Mouse (Mus musculus) spleen, adult 2 months (tissue): ENCODE measurements around the gene Tpcn1. TPM values are rescaled to one million over a fixed set of nuclear protein-coding genes. Genes with fewer than 3 reads are reported as not detected.

Experiments
- DNase-seq, 2 experiments: peaks; one replicate each; pipeline versions ENCODE4 v3.0.0 to v3.0.0-alpha.2; 2012 to 2021; ENCODE audit warnings: low spot score in 2 of 2, low read depth in 1 of 2
- H3K27ac ChIP-seq: fragments of 200-500 bp; 2 replicates; pipeline ENCODE4 v1.5.1; 2012; ENCODE audit warnings: low read length, inconsistent platforms; ENCODE audit not compliant: insufficient read depth
- H3K27me3 ChIP-seq: fragments of 200-500 bp; 2 replicates; pipeline ENCODE4 v1.6.1; 2012; ENCODE audit warnings: mild to moderate bottlenecking, moderate library complexity, low read length, inconsistent platforms; ENCODE audit not compliant: control insufficient read depth, insufficient read depth
- H3K36me3 ChIP-seq: fragments of 200-500 bp; 2 replicates; pipeline ENCODE4 v1.6.1; 2012; ENCODE audit warnings: mild to moderate bottlenecking, low read length, inconsistent platforms; ENCODE audit not compliant: control insufficient read depth, insufficient read depth
- H3K4me1 ChIP-seq: fragments of 200-500 bp; 2 replicates; pipeline ENCODE4 v1.6.1; 2011; ENCODE audit warnings: inconsistent platforms; ENCODE audit not compliant: control insufficient read depth, insufficient read depth, insufficient read length
- H3K4me3 ChIP-seq: fragments of 200-500 bp; 2 replicates; pipeline ENCODE4 v1.5.1; 2011; ENCODE audit warnings: mild to moderate bottlenecking, inconsistent platforms; ENCODE audit not compliant: insufficient read depth, insufficient read length; ENCODE audit errors: extremely low read depth
- CTCF ChIP-seq: fragments of 200-500 bp; IDR thresholded peaks from 2 replicates; pipeline ENCODE4 v1.5.1; 2011; ENCODE audit warnings: mild to moderate bottlenecking, inconsistent platforms; ENCODE audit not compliant: insufficient read depth, insufficient read length, insufficient replicate concordance; ENCODE audit errors: extremely low read depth
- POLR2A ChIP-seq: fragments of 200-500 bp; IDR thresholded peaks from 2 replicates; pipeline ENCODE4 v1.6.1; 2011; ENCODE audit warnings: low read depth, low read length, inconsistent platforms
- WGBS: fragments of 180-500 bp; shearing (Covaris S2); methylation state at CpG from one replicate; pipeline ENCODE4 v1.1.7; 2018; 5-methylcytosine and 5-hydroxymethylcytosine counted together
- polyA plus RNA-seq: library from polyadenylated mRNA; depleted of rRNA; stranded (reverse); fragments of >200 nt; gene quantifications from 2 replicates; pipeline ENCODE4 v1.2.3, GENCODE M21; 2012

Gene Tpcn1
- polyA plus RNA-seq, 1 experiment = 54.5 TPM

- Histone ChIP-seq H3K27me3 (no peaks in the 10 kb centered on the region), H3K36me3 (peaks cover 5% of the 10 kb centered on the region), H3K4me1 (peaks cover under 1% of the 10 kb centered on the region; the same call in 1 of the 2 replicates), H3K4me3 (no peak overlapping the region), H3K27ac (no peak overlapping the region)
- 89% methylated on average over 8 of the region's 8 CpGs for WGBS
- no peak for DNase-seq
- TF ChIP-seq POLR2A (no peak), CTCF (no peak)
Observed at GRCm38 (mm10) chr5:120531631-120532030, 56.8 kb downstream of the Tpcn1 start.

- H3K27ac ChIP-seq = no peak overlapping the region
- 17% methylated on average over 20 of the region's 20 CpGs for WGBS
- H3K36me3 ChIP-seq = peaks cover 6% of the 10 kb centered on the region
- TF ChIP-seq CTCF = no peak
- no peak for TF ChIP-seq POLR2A
- no peaks in the 10 kb centered on the region for H3K27me3 ChIP-seq
- DNase-seq = no peak
- peaks cover 4% of the 10 kb centered on the region; the same call in 1 of the 2 replicates for H3K4me1 ChIP-seq
- no peak overlapping the region for H3K4me3 ChIP-seq
Observed at GRCm38 (mm10) chr5:120527296-120527964, 61.0 kb downstream of the Tpcn1 start.

- TF ChIP-seq CTCF = no peak
- Histone ChIP-seq H3K27me3 (no peaks in the 10 kb centered on the region), H3K36me3 (peaks cover 9% of the 10 kb centered on the region), H3K4me1 (peaks cover 4% of the 10 kb centered on the region; the same call in 1 of the 2 replicates), H3K27ac (peak overlapping the region; percentile 62), H3K4me3 (no peak overlapping the region)
- DNase-seq = no peak
- WGBS = 27% methylated on average over 11 of the region's 11 CpGs
Observed at GRCm38 (mm10) chr5:120526311-120526710, 62.2 kb downstream of the Tpcn1 start.

- Histone ChIP-seq H3K4me3 (no peak overlapping the region), H3K36me3 (peaks cover 9% of the 10 kb centered on the region), H3K4me1 (peaks cover 4% of the 10 kb centered on the region; the same call in 1 of the 2 replicates), H3K27ac (no peak overlapping the region), H3K27me3 (no peaks in the 10 kb centered on the region)
- DNase-seq = no peak
- 64% methylated on average over 5 of the region's 5 CpGs for WGBS
- TF ChIP-seq POLR2A (no peak), CTCF (peak; percentile 52; the same call in 1 of the 2 replicates)
Observed at GRCm38 (mm10) chr5:120525737-120526136, 62.7 kb downstream of the Tpcn1 start.

- H3K36me3 ChIP-seq = peaks cover 12% of the 10 kb centered on the region
- WGBS = 88% methylated on average over 2 of the region's 2 CpGs
- no peak for DNase-seq
Observed at GRCm38 (mm10) chr5:120524736-120525135, 63.7 kb downstream of the Tpcn1 start.

GRCm38 (mm10) chr5:120522649-120523048 lies 65.8 kb downstream of the Tpcn1 start:
- DNase-seq = peak in 1 of 2 experiments; percentile 50

More at GRCm38 (mm10) chr5:120524736-120525135, 63.7 kb downstream of the Tpcn1 start:
- peaks cover 4% of the 10 kb centered on the region; the same call in 1 of the 2 replicates for H3K4me1 ChIP-seq
- no peak overlapping the region for H3K4me3 ChIP-seq
- H3K27ac ChIP-seq = no peak overlapping the region
- no peaks in the 10 kb centered on the region for H3K27me3 ChIP-seq
- TF ChIP-seq POLR2A (no peak), CTCF (no peak)

GRCm38 (mm10) chr5:120517552-120517951 lies 70.9 kb downstream of the Tpcn1 start:
- Histone ChIP-seq H3K4me3 (no peak overlapping the region), H3K27ac (peak overlapping the region; percentile 63), H3K36me3 (peaks cover 6% of the 10 kb centered on the region; the same call in 1 of the 2 replicates), H3K27me3 (no peaks in the 10 kb centered on the region), H3K4me1 (no peaks in the 10 kb centered on the region; the same call in 1 of the 2 replicates)
- 65% methylated on average over 9 of the region's 9 CpGs for WGBS
- no peak for DNase-seq
- no peak for TF ChIP-seq CTCF
- TF ChIP-seq POLR2A = no peak

More at GRCm38 (mm10) chr5:120522649-120523048, 65.8 kb downstream of the Tpcn1 start:
- Histone ChIP-seq H3K36me3 (peaks cover 10% of the 10 kb centered on the region), H3K4me1 (peaks cover 4% of the 10 kb centered on the region; the same call in 1 of the 2 replicates), H3K4me3 (no peak overlapping the region), H3K27ac (no peak overlapping the region), H3K27me3 (no peaks in the 10 kb centered on the region)
- TF ChIP-seq POLR2A (no peak), CTCF (peak; percentile 59; the same call in 1 of the 2 replicates)
- WGBS = 88% methylated on average over 3 of the region's 3 CpGs
